Mouse (Mus musculus): ENCODE measurements around the gene Sart1. TPM values are rescaled to one million over a fixed set of nuclear protein-coding genes. Genes with fewer than 3 reads are reported as not detected.

The Sart1 gene
- polyA plus RNA-seq, 1 experiment: 86.5 TPM

- WGBS: 70% methylated on average over 6 of the region's 6 CpGs
- Histone ChIP-seq H3K27me3 (ENCODE audit: control insufficient read depth, insufficient read depth, low read length) (no peaks in the 10 kb centered on the region), H3K4me1 (ENCODE audit: control insufficient read depth, insufficient read depth, low read length) (peaks cover 10% of the 10 kb centered on the region), H3K27ac (ENCODE audit: insufficient read depth, low read length) (no peak overlapping the region), H3K4me3 (replicated peaks; ENCODE audit: insufficient read depth, low read depth, low read length) (no peak overlapping the region)
- no peak for DNase-seq
- no peak for TF ChIP-seq POLR2A (IDR thresholded peaks at IDR 0.05; ENCODE audit: borderline replicate concordance, insufficient read depth, low read length)
- no peak for TF ChIP-seq CTCF (IDR thresholded peaks at IDR 0.05; ENCODE audit: borderline replicate concordance, insufficient read depth, low read depth, low read length)
These were observed 43.0 kb downstream of the Sart1 start for GRCm38 (mm10) chr19:5345297-5346131.

GRCm38 (mm10) chr19:5341360-5341759 is 47.1 kb downstream of the Sart1 start:
- TF ChIP-seq POLR2A (IDR thresholded peaks at IDR 0.05; ENCODE audit: borderline replicate concordance, insufficient read depth, low read length): no peak
- TF ChIP-seq CTCF (IDR thresholded peaks at IDR 0.05; ENCODE audit: borderline replicate concordance, insufficient read depth, low read depth, low read length): no peak
- no peak for DNase-seq
- H3K27me3 ChIP-seq (ENCODE audit: control insufficient read depth, insufficient read depth, low read length): no peaks in the 10 kb centered on the region
- H3K27ac ChIP-seq (ENCODE audit: insufficient read depth, low read length): no peak overlapping the region
- H3K4me1 ChIP-seq (ENCODE audit: control insufficient read depth, insufficient read depth, low read length): no peaks in the 10 kb centered on the region
- 79% methylated on average over 7 of the region's 7 CpGs for WGBS
- H3K4me3 ChIP-seq (replicated peaks; ENCODE audit: insufficient read depth, low read depth, low read length): no peak overlapping the region

GRCm38 (mm10) chr19:5337975-5338374 is 50.5 kb downstream of the Sart1 start:
- no peak overlapping the region for H3K4me3 ChIP-seq (replicated peaks; ENCODE audit: insufficient read depth, low read depth, low read length)
- DNase-seq: peak; percentile 73 to 80
- H3K27me3 ChIP-seq (ENCODE audit: control insufficient read depth, insufficient read depth, low read length): no peaks in the 10 kb centered on the region; the same call in 1 of the 2 replicates
- TF ChIP-seq POLR2A (IDR thresholded peaks at IDR 0.05; ENCODE audit: borderline replicate concordance, insufficient read depth, low read length): no peak
- TF ChIP-seq CTCF (IDR thresholded peaks at IDR 0.05; ENCODE audit: borderline replicate concordance, insufficient read depth, low read depth, low read length): peak; percentile 82
- 19% methylated on average over 5 of the region's 5 CpGs for WGBS
- no peaks in the 10 kb centered on the region for H3K4me1 ChIP-seq (ENCODE audit: control insufficient read depth, insufficient read depth, low read length)
- H3K27ac ChIP-seq (ENCODE audit: insufficient read depth, low read length): no peak overlapping the region

GRCm38 (mm10) chr19:5335441-5335840 is 53.1 kb downstream of the Sart1 start, which contains the start of gene Catsper1:
Gene Catsper1 (plus strand): TSS chr19:5335741.
- Histone ChIP-seq H3K4me3 (replicated peaks; ENCODE audit: insufficient read depth, low read depth, low read length) (no peak within 1 kb of the TSS), H3K27ac (ENCODE audit: insufficient read depth, low read length) (no peak within 1 kb of the TSS), H3K27me3 (ENCODE audit: control insufficient read depth, insufficient read depth, low read length) (no peaks in the 10 kb centered on the region; the same call in 1 of the 2 replicates), H3K4me1 (ENCODE audit: control insufficient read depth, insufficient read depth, low read length) (no peaks in the 10 kb centered on the region)
- WGBS: 88% methylated on average over 6 of the region's 6 CpGs
- DNase-seq: no peak
- TF ChIP-seq POLR2A (IDR thresholded peaks at IDR 0.05; ENCODE audit: borderline replicate concordance, insufficient read depth, low read length): no peak
- no peak for TF ChIP-seq CTCF (IDR thresholded peaks at IDR 0.05; ENCODE audit: borderline replicate concordance, insufficient read depth, low read depth, low read length)

- no peak for TF ChIP-seq POLR2A (IDR thresholded peaks at IDR 0.05; ENCODE audit: borderline replicate concordance, insufficient read depth, low read length)
- TF ChIP-seq CTCF (IDR thresholded peaks at IDR 0.05; ENCODE audit: borderline replicate concordance, insufficient read depth, low read depth, low read length): no peak
- Histone ChIP-seq H3K4me3 (replicated peaks; ENCODE audit: insufficient read depth, low read depth, low read length) (no peak overlapping the region), H3K4me1 (ENCODE audit: control insufficient read depth, insufficient read depth, low read length) (no peaks in the 10 kb centered on the region), H3K27ac (ENCODE audit: insufficient read depth, low read length) (no peak overlapping the region), H3K27me3 (ENCODE audit: control insufficient read depth, insufficient read depth, low read length) (no peaks in the 10 kb centered on the region; the same call in 1 of the 2 replicates)
- DNase-seq: no peak
- 82% methylated on average over 5 of the region's 5 CpGs for WGBS
These were observed 53.8 kb downstream of the Sart1 start for GRCm38 (mm10) chr19:5334741-5335140.

GRCm38 (mm10) chr19:5327970-5328369 is 60.5 kb downstream of the Sart1 start:
- H3K4me3 ChIP-seq (replicated peaks; ENCODE audit: insufficient read depth, low read depth, low read length): no peak overlapping the region
- DNase-seq: no peak
- TF ChIP-seq POLR2A (IDR thresholded peaks at IDR 0.05; ENCODE audit: borderline replicate concordance, insufficient read depth, low read length): no peak
- TF ChIP-seq CTCF (IDR thresholded peaks at IDR 0.05; ENCODE audit: borderline replicate concordance, insufficient read depth, low read depth, low read length): no peak
- 80% methylated on average over 19 of the region's 19 CpGs for WGBS
- H3K27ac ChIP-seq (ENCODE audit: insufficient read depth, low read length): no peak overlapping the region
- no peaks in the 10 kb centered on the region; the same call in 1 of the 2 replicates for H3K27me3 ChIP-seq (ENCODE audit: control insufficient read depth, insufficient read depth, low read length)
- no peaks in the 10 kb centered on the region for H3K4me1 ChIP-seq (ENCODE audit: control insufficient read depth, insufficient read depth, low read length)

Other genes starting within 250 kb of the Sart1 start
- 26.7 and 28.0 TPM in 2 replicates for gene Pacs1, start 115.6 kb downstream of the Sart1 start, polyA plus RNA-seq (2012; rRNA removed)
- 175 and 181 TPM in 2 replicates for gene Sf3b2, start 93.2 kb downstream of the Sart1 start, polyA plus RNA-seq (2012; rRNA removed)
- gene Gal3st3, start 90.4 kb downstream of the Sart1 start, polyA plus RNA-seq (2012; rRNA removed): 49.2 and 55.9 TPM in 2 replicates
- not detected in 2 replicates for gene Catsper1, start 53.0 kb downstream of the Sart1 start, polyA plus RNA-seq (2012; rRNA removed)
- gene Cst6, start 39.1 kb downstream of the Sart1 start, polyA plus RNA-seq (2012; rRNA removed): 15.4 and 19.0 TPM in 2 replicates
- 28.0 and 30.6 TPM in 2 replicates for gene Eif1ad, start 22.0 kb downstream of the Sart1 start, polyA plus RNA-seq (2012; rRNA removed)
- gene Banf1, start 21.5 kb downstream of the Sart1 start, polyA plus RNA-seq (2012; rRNA removed): 88.7 and 96.0 TPM in 2 replicates
- 0.21 TPM in 1 of 2 replicates, not detected in the other for gene Tsga10ip, start 13.8 kb upstream of the Sart1 start, polyA plus RNA-seq (2012; rRNA removed)
- 281 and 309 TPM in 2 replicates for gene Drap1, start 36.3 kb upstream of the Sart1 start, polyA plus RNA-seq (2012; rRNA removed)
- gene AI837181, start 36.4 kb upstream of the Sart1 start, polyA plus RNA-seq (2012; rRNA removed): 130 and 134 TPM in 2 replicates
- gene Fosl1, start 58.8 kb upstream of the Sart1 start, polyA plus RNA-seq (2012; rRNA removed): not detected in 2 replicates
- 31.0 and 32.5 TPM in 2 replicates for gene Ccdc85b, start 69.2 kb upstream of the Sart1 start, polyA plus RNA-seq (2012; rRNA removed)
- gene Fibp, start 71.9 kb upstream of the Sart1 start, polyA plus RNA-seq (2012; rRNA removed): 140 and 146 TPM in 2 replicates
- 1.2 and 1.5 TPM in 2 replicates for gene Ctsw, start 79.8 kb upstream of the Sart1 start, polyA plus RNA-seq (2012; rRNA removed)
- gene Efemp2, start 85.3 kb upstream of the Sart1 start, polyA plus RNA-seq (2012; rRNA removed): 43.3 and 43.4 TPM in 2 replicates
- 94.2 and 115 TPM in 2 replicates for gene Mus81, start 99.7 kb upstream of the Sart1 start, polyA plus RNA-seq (2012; rRNA removed)
- gene Cfl1, start 101.8 kb upstream of the Sart1 start, polyA plus RNA-seq (2012; rRNA removed): 1,135 and 1,193 TPM in 2 replicates
- gene 1700020D05Rik, start 115.1 kb upstream of the Sart1 start, polyA plus RNA-seq (2012; rRNA removed): 6.7 and 6.8 TPM in 2 replicates
- gene Snx32, start 121.8 kb upstream of the Sart1 start, polyA plus RNA-seq (2012; rRNA removed): 176 and 185 TPM in 2 replicates
- gene Ovol1, start 171.9 kb upstream of the Sart1 start, polyA plus RNA-seq (2012; rRNA removed): 0.05 TPM in 1 of 2 replicates, not detected in the other
- 5.1 and 5.6 TPM in 2 replicates for gene Ap5b1, start 179.3 kb upstream of the Sart1 start, polyA plus RNA-seq (2012; rRNA removed)
- gene Rnaseh2c, start 213.2 kb upstream of the Sart1 start, polyA plus RNA-seq (2012; rRNA removed): 79.1 and 83.5 TPM in 2 replicates
- gene Kat5, start 221.5 kb upstream of the Sart1 start, polyA plus RNA-seq (2012; rRNA removed): 139 and 143 TPM in 2 replicates
- gene Rela, start 248.8 kb upstream of the Sart1 start, polyA plus RNA-seq (2012; rRNA removed): 39.0 and 40.3 TPM in 2 replicates

All from cerebellum, adult 2 months (tissue).